Mouse (Mus musculus): Measurements from ENCODE around the gene Cog3.

DNA sequence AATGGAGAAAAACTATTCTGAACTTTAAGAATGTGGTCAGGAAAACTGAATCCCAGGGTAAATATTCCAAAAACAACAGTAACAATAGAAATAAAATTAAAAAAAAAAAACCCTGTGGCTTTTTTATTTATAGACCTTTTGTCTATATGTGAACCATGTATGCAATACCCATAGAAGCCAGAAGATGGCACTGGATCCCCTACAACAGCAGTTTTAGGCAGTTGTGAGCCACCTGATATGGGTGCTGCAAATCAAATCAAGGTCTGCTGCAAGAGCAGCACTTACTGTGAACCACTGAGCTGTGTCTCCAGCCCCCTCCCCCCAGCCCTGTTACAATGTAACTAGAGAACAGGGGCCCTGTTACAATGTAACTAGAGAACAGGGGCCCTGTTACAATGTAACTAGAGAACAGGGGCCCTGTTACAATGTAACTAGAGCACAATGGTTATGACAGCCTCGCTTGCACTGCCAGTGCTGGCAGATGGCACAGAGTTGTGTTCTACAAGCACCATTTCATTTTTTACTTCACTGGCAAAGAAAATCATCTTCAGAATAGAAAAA, 85.2 kb downstream of the Cog3 start:
- no peak for TF ChIP-seq CHD2 (IDR thresholded peaks at IDR 0.05; ENCODE audit: low read depth, low read length)
- no peak for TF ChIP-seq HCFC1 (IDR thresholded peaks at IDR 0.05; ENCODE audit: borderline replicate concordance, insufficient read depth, low read length)
- no peak for TF ChIP-seq ZNF384 (IDR thresholded peaks at IDR 0.05; ENCODE audit: low read depth, low read length)
